Mouse (Mus musculus): ENCODE measurements around the gene Mest.

DNA sequence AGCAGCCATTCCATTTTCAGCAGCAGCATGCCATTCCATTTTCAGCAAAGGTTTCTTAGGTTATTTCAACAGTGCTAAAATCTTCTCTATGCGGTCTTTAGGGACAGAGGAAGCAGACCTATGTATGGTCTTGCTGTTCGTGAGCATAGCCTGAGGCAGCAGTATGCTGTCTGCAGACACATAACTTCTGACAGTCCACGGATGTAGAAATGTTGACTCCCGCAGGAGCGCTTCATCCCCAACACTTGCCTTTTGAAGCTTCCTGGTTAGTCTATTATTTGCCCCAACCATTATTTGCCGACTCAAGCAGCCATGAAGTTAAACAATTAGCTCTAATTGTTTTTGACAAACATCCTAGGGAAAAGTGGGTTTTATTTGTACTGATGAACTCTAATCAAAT, 14.2 kb upstream of the Mest start:
- TF ChIP-seq EP300 (IDR thresholded peaks at IDR 0.05; ENCODE audit: low read depth) (no peak), CTCF (IDR thresholded peaks at IDR 0.05; ENCODE audit: low read depth) (no peak)

Data from heart, postnatal 0 days (tissue).